Mouse (Mus musculus) telencephalon, adult 2 months (tissue): ENCODE data around the gene Gosr1.
A peak's percentile ranks its signal among the peaks of the same experiment; 100 is the strongest.
"Not testable (repeated sequence)": the region's sequence is repeated elsewhere in the genome, so short reads cannot be mapped to it uniquely, and the experiment has no call there.

ENCODE experiments used
- DNase-seq: peaks from one replicate; pipeline ENCODE4 v3.0.0-alpha.2; 2011; ENCODE audit warnings: low read depth, low spot score

The Gosr1 gene

DNA sequence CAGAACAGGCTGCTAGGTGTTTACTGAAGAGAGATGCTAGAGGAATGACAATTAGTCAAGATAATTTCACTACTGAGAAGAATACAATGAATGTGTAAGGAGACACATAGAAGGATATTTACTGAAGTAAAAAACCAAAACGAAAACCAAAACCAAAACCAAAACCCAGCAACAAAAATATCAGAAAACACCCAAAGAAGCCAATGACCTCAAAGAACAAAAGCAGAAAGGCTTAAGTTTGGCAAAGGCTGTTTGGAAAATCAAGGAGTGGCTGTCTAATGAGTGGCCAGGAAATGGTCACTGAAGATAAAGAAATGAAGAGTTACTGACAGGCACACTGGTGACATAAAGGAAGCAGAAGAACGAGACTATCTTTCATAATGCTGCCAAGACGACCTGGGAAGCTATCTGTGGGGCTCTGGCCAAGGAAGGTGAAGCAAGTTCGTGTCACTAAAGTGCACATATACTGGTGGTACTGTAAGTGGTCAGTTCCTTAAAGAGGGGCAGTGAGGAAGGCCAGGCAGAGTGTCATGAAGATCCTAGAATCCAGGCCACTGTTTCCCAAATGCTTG is 27.5 kb downstream of the Gosr1 start:
- no peak for DNase-seq

DNA sequence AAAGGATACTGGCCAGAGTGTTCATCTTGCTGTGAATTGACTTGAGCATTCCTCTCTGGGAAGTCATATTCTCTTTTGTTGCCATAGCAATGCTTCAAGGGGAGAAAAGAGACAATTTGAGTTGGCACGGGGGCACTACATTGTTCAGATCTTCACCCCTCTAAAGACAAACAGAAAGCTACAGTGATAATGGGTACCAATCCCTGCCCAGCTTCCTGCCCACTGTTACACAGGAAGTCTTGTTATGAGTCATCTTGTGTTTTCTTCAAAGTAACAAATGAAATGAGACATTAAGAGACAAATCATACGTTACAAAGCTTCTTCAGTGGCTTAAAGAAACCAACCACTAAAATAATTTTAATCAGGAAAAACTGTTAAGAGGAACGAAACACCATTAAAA is 28.8 kb downstream of the Gosr1 start:
- DNase-seq: no peak

DNA sequence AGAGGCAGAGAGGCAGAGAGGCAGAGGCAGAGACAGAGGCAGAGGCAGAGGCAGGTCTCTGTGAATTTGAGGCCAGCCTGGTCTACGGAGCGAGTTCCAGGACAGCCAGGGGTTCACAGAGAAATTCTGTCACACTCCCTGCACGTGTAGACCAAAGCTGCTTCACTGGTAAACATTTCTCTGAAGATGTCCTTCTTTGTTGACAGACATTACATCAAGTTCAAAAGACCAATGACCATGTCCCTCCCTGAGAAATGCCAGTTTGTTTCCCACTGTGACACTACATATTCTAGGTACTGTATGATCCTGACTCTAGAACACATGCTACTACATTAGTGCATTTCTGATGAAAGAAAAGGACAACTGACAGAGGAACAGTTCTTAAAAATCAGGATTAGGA is 32.7 kb downstream of the Gosr1 start:
- DNase-seq: no peak

DNA sequence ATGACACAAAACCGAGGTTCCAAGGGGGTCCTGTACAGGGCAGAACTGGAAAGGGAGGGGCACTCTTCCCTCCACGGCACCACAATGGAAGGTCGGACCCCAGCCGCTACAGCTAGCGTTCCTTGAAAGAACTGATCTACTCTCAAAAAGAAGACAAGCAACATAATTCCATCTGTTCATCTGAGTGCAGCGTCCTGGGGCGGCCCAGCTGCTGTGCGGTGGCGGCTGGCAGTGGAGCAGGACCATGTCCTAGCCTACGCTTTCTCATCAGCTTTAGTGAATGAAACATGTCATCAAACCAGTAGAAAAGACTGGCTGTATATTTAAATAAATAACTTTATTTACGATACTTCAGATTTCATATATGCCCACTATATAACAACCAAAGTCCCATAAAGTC is 35.3 kb downstream of the Gosr1 start:
- DNase-seq: no peak

GRCm38 (mm10) chr11:76723911-76724310 is 39.5 kb downstream of the Gosr1 start:
- no peak for DNase-seq

- DNase-seq: no peak
These were observed 46.4 kb downstream of the Gosr1 start for GRCm38 (mm10) chr11:76717000-76717399.

- DNase-seq: no peak
These were observed 53.5 kb downstream of the Gosr1 start for GRCm38 (mm10) chr11:76709625-76710452.

DNA sequence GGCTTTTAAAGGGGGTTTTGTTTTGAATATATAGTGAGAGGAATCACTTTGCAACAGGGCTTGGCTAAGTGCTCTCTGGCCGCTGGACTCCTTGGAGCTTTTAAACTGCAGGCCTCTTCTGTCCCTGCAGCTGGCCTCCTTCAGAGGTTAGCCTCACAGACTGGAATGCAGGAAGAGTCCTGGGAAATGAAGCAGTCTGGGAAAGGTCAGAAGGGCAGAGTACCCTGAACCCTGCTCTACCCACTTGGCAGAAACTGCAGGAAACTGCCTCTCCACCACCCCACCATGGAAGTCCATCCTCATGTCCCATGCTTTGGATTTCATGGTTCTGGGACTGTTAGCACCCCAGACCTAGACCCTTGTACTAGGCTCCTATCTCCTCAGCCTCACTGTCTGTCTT is 54.5 kb downstream of the Gosr1 start:
- DNase-seq: no peak

DNA sequence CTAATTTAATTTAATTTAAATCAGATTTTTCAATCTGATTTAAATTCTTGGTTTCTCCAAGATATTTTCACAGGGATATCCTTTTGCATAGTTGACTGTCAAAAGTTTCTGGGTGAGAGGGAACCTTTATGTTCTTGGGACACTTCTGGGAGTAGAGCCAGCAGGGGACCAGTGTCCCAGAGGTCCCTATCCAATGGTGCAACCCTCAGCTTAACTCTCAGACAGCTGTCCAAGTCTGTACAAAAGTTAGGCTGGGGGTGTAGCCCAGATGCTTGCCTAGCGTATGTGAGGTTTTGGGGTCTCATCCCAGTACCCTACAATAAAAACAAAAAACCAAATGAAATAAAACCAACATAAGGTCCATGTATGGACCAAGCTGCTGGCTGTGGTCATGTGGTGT is 55.3 kb downstream of the Gosr1 start:
- no peak for DNase-seq

DNA sequence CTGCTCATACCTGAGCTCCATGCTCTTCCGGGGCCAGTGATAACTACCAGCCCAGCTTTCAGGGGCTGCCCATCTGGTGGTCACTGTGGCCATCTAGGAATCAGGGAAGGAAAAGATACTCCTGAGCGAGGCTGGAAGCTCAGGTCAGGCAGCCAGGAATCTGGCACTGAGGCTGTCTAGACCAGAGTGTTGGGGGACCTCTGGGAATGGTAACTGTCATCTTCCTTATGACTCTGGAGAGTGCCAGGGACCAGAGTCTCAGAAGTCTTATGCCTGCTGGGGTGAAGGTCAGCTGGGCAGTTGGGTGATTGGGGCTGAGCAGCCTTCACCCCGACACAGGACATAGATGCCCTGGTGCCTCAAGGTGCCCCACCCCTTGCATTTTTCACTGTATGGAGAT is 55.7 kb downstream of the Gosr1 start:
- no peak for DNase-seq

- no peak for DNase-seq
These were observed 63.8 kb downstream of the Gosr1 start for GRCm38 (mm10) chr11:76699626-76700025.

- peak; percentile 52 for DNase-seq
These were observed 67.6 kb downstream of the Gosr1 start for GRCm38 (mm10) chr11:76695810-76696209.

- no peak for DNase-seq
These were observed 71.3 kb downstream of the Gosr1 start for GRCm38 (mm10) chr11:76692096-76692495.

- DNase-seq: no peak
These were observed 77.8 kb downstream of the Gosr1 start for GRCm38 (mm10) chr11:76685604-76686003.

DNA sequence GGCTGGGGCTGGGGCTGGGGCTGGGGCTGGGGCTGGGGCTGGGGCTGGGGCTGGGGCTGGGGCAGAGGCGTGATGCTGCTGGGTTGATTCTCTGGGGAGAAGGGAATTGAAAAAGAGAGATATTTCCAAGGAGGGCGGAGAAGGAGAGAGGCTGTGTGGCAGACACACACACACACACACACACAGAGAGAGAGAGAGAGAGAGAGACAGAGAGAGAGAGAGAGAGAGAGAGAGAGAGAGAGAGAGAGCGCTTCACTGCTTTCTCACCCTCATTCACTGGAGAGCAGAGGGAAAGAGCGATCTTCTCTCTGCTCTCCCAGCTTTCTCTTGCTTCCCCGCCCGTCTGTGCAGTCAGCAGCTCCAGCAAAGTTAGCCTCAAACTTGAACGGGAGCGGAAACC is 83.9 kb downstream of the Gosr1 start, which contains the start of gene Trarg1:
TSS of gene Trarg1 (plus strand) at position 301 of the 400 bp plus-strand sequence.
- DNase-seq: not testable (repeated sequence)
